Mouse (Mus musculus) spleen, adult 2 months (tissue): ENCODE data around the gene Anp32a. TPM values are rescaled to one million over a fixed set of nuclear protein-coding genes. Genes with fewer than 3 reads are reported as not detected.

Source experiments
- DNase-seq, 2 experiments: peaks; one replicate each; pipeline versions ENCODE4 v3.0.0 to v3.0.0-alpha.2; 2012 to 2021; ENCODE audit warnings: low spot score in 2 of 2, low read depth in 1 of 2
- H3K27ac ChIP-seq: fragments of 200-500 bp; 2 replicates; pipeline ENCODE4 v1.5.1; 2012; ENCODE audit warnings: low read length, inconsistent platforms; ENCODE audit not compliant: insufficient read depth
- H3K27me3 ChIP-seq: fragments of 200-500 bp; 2 replicates; pipeline ENCODE4 v1.6.1; 2012; ENCODE audit warnings: mild to moderate bottlenecking, moderate library complexity, low read length, inconsistent platforms; ENCODE audit not compliant: control insufficient read depth, insufficient read depth
- H3K36me3 ChIP-seq: fragments of 200-500 bp; 2 replicates; pipeline ENCODE4 v1.6.1; 2012; ENCODE audit warnings: mild to moderate bottlenecking, low read length, inconsistent platforms; ENCODE audit not compliant: control insufficient read depth, insufficient read depth
- H3K4me1 ChIP-seq: fragments of 200-500 bp; 2 replicates; pipeline ENCODE4 v1.6.1; 2011; ENCODE audit warnings: inconsistent platforms; ENCODE audit not compliant: control insufficient read depth, insufficient read depth, insufficient read length
- H3K4me3 ChIP-seq: fragments of 200-500 bp; 2 replicates; pipeline ENCODE4 v1.5.1; 2011; ENCODE audit warnings: mild to moderate bottlenecking, inconsistent platforms; ENCODE audit not compliant: insufficient read depth, insufficient read length; ENCODE audit errors: extremely low read depth
- CTCF ChIP-seq: fragments of 200-500 bp; IDR thresholded peaks from 2 replicates; pipeline ENCODE4 v1.5.1; 2011; ENCODE audit warnings: mild to moderate bottlenecking, inconsistent platforms; ENCODE audit not compliant: insufficient read depth, insufficient read length, insufficient replicate concordance; ENCODE audit errors: extremely low read depth
- POLR2A ChIP-seq: fragments of 200-500 bp; IDR thresholded peaks from 2 replicates; pipeline ENCODE4 v1.6.1; 2011; ENCODE audit warnings: low read depth, low read length, inconsistent platforms
- WGBS: fragments of 180-500 bp; shearing (Covaris S2); methylation state at CpG from one replicate; pipeline ENCODE4 v1.1.7; 2018; 5-methylcytosine and 5-hydroxymethylcytosine counted together
- polyA plus RNA-seq: library from polyadenylated mRNA; depleted of rRNA; stranded (reverse); fragments of >200 nt; gene quantifications from 2 replicates; pipeline ENCODE4 v1.2.3, GENCODE M21; 2012

Gene Anp32a
- polyA plus RNA-seq, 1 experiment, result 16.2 TPM

DNA sequence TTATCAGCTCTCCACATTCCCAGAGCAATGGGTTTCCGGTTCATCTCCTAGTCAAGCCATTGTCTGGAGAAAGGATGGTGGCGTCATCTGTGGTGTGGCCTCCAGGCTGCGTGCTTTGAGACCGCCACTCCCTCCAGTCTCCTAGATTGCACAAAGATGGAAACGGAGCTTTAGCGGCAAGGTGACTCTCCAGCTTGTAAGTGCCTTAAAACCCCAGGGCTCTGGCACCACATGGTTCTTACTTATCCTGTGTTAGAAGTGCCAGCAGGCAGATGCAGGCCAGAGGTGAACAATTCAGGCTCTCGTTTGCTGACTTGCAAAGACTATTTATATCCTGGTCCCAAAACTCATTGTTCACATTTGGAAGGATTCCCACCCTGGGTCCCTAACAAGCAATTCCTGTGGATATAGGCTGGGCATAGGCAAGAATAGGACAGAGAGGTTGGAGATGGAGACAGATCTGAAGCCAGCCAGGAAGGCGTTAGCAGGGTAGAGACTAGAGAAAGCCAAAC lies 40.4 kb downstream of the Anp32a start:
- Histone ChIP-seq H3K4me1 (no peaks in the 10 kb centered on the region), H3K27me3 (no peaks in the 10 kb centered on the region), H3K36me3 (peaks cover 13% of the 10 kb centered on the region), H3K4me3 (no peak overlapping the region), H3K27ac (no peak overlapping the region)
- 71% methylated on average over 8 of the region's 8 CpGs for WGBS
- no peak for TF ChIP-seq CTCF
- no peak for TF ChIP-seq POLR2A
- DNase-seq, result no peak

DNA sequence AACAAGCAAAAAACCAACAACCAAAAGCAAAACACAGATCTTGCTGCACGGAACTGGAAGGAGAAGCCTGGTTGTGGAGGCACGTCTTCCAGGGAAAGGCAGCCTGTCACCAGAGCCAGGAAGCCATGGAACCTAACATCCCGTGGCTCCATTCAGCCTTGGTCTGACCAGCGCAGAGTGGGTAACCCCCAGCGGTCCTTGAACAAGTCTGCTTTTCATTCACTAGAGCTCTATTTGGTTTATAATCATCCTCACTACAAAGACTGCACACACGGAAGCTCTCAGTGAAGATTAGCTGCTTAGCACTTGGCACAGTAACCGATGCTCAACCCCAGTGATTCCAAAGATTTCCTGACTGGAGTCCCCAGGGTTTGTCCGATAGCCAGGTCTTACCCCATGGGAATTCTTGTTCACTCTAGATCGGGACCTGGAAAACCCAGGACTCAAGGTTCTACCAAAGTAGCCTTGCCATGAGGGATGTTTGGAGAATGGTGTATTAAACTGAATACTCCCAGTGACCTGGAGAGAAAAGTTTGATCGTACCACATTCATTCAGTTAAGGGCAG lies 41.5 kb downstream of the Anp32a start:
- Histone ChIP-seq H3K27me3 (no peaks in the 10 kb centered on the region), H3K36me3 (peaks cover 6% of the 10 kb centered on the region), H3K4me1 (no peaks in the 10 kb centered on the region), H3K27ac (no peak overlapping the region), H3K4me3 (no peak overlapping the region)
- DNase-seq, result no peak
- TF ChIP-seq POLR2A, result no peak
- WGBS, result 89% methylated on average over 10 of the region's 10 CpGs

DNA sequence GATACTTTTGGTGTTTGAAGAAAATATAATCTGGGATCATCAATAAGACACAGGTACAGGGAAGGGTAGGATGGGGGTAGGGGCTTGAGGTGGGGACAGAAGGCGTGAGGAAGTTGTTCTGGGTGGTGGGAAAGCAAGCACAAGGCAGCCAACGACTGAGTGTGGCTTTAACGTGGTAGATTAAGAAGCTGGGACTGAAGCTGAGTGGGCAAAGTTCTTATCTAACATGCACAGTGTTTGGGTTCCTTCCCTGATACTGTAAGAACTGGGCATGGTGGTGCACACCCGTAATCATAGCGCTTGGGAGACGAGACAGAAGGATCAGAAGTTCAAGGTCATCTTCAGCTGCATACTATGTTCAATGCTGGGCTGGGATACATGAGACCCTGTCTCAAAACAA lies 44.0 kb downstream of the Anp32a start:
- WGBS, result 62% methylated on average over 6 of the region's 6 CpGs
- DNase-seq, result no peak
- H3K27ac ChIP-seq, result no peak overlapping the region
- TF ChIP-seq POLR2A (no peak), CTCF (no peak)
- H3K27me3 ChIP-seq, result no peaks in the 10 kb centered on the region
- no peaks in the 10 kb centered on the region for H3K36me3 ChIP-seq
- H3K4me1 ChIP-seq, result no peaks in the 10 kb centered on the region
- no peak overlapping the region for H3K4me3 ChIP-seq

DNA sequence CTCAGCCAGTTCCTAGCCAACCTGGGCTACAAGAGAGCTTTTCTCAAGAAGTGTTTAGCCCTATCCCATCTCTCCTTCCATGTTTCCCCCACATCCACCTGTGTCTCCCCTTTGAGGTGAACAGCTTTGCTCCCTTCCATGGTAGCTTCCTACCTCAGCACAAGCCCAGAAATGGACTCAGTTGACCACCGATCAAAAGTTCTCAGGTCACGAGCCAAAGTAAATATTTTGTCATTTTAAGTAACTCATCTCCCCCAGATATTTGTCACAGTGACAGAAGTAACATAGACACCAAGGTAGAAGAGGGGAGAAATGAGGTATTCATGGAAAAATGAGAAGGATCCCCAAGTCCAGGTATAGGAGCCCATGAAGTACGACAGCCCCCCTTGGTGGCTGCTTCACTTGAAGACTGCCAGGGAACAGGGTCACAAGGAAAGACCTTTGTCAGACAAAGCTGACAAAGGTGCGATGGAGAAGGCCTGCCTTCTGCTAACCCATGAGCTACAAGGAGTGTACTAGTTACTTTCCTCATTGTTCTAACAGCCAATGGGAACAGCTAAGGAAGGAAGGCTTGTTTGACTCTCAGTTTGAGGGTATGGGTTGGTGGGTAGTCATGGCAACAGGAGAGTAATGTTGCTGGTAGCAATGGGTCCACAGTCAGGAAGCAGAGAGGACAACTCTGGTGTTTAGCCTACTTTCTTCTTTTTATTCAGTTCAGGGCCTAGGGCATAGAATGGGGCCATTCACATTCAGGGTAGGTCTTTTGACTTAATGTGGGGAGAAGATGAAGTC lies 44.8 kb downstream of the Anp32a start:
- no peak for DNase-seq
- H3K27ac ChIP-seq, result no peak overlapping the region
- H3K4me1 ChIP-seq, result no peaks in the 10 kb centered on the region
- no peaks in the 10 kb centered on the region for H3K27me3 ChIP-seq
- H3K36me3 ChIP-seq, result no peaks in the 10 kb centered on the region
- 92% methylated on average over 4 of the region's 4 CpGs for WGBS
- TF ChIP-seq CTCF, result no peak
- no peak for TF ChIP-seq POLR2A
- no peak overlapping the region for H3K4me3 ChIP-seq

DNA sequence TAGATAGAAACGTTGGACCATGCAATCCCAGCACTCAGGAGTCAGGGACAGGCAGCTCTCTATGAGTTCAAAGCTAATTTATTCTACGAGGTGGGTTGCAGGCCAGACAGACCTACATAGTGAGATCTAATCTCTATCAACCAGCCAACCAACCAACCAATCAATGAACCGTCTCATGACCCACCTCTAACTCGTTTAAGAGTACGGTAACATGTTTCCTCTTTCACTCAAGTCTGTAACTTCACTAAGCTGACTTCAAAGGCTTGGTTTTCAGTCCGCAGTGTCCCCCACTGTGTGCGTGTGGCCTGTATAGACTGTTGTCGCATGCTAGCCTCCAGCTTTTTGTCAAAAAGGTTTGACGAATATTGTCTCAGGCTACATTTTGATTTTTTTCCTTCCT lies 48.6 kb downstream of the Anp32a start:
- no peak for DNase-seq
- Histone ChIP-seq H3K27me3 (no peaks in the 10 kb centered on the region), H3K4me1 (no peaks in the 10 kb centered on the region), H3K27ac (no peak overlapping the region), H3K36me3 (no peaks in the 10 kb centered on the region), H3K4me3 (no peak overlapping the region)
- 62% methylated on average over 9 of the region's 9 CpGs for WGBS
- TF ChIP-seq CTCF (no peak), POLR2A (no peak)

DNA sequence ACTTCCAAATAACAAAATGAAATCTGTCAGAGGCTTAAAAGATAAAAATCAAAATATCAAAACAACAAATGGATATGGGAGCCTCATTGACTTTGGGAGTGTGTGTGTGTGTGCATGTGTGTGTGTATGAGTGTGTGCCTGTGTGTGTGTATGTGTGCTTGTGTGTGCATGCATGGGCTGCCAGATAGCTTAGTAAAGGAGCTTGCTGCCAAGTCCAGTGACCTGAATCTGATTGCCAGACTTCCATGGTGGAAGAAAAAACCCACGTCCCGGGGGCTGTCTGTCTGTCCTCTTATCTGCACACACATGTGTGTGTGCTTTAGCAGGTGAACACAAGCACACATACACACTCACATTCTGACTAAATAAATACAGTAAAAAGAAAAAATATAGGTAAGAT lies 52.4 kb downstream of the Anp32a start:
- H3K36me3 ChIP-seq, result no peaks in the 10 kb centered on the region
- DNase-seq, result no peak
- H3K27ac ChIP-seq, result no peak overlapping the region
- no peaks in the 10 kb centered on the region for H3K27me3 ChIP-seq
- TF ChIP-seq CTCF (no peak), POLR2A (no peak)
- WGBS, result 70% methylated on average over 2 of the region's 2 CpGs
- no peak overlapping the region for H3K4me3 ChIP-seq
- no peaks in the 10 kb centered on the region for H3K4me1 ChIP-seq

DNA sequence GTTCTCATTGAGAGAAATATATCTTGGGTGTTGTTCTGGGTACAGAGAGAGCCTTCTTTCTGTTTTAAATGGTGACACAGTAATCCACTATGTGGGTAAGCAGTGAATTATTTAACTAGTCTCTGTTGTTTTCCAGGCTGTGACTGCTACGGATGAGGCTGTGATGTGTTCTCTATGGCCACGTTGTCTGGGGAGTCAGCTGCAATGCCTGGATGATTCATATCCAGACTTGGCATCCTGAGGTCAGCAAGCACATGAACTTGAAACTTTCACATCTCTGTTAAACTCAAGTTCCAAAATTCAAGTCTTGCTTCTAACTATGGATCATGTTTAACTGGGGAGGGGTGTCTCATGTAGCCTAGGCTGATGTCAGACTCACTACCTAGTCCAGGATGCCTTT lies 53.1 kb downstream of the Anp32a start:
- Histone ChIP-seq H3K4me1 (no peaks in the 10 kb centered on the region), H3K36me3 (no peaks in the 10 kb centered on the region), H3K27ac (no peak overlapping the region), H3K27me3 (no peaks in the 10 kb centered on the region), H3K4me3 (no peak overlapping the region)
- TF ChIP-seq CTCF (no peak), POLR2A (no peak)
- WGBS, result 79% methylated on average over 2 of the region's 2 CpGs
- DNase-seq, result no peak
